Mouse (Mus musculus) CH12.LX (cell line): ENCODE results near the gene Rdh7. TPM values are rescaled to one million over a fixed set of nuclear protein-coding genes. Genes with fewer than 3 reads are reported as not detected.

ENCODE experiments used
- DNase-seq: peaks from one replicate; pipeline ENCODE4 v3.0.0-alpha.2; 2013; ENCODE audit errors: extremely low read depth
- H3K27ac ChIP-seq: 2 replicates; pipeline ENCODE4 v1.5.1; 2012; ENCODE audit warnings: low read depth, mild to moderate bottlenecking, control low read depth, moderate library complexity; ENCODE audit not compliant: insufficient read depth
- H3K27me3 ChIP-seq: replicated peaks from 2 replicates; pipeline ENCODE3; 2012; ENCODE audit warnings: inconsistent platforms
- H3K36me3 ChIP-seq, 2 experiments: replicated peaks in 1 of 2; 2 replicates each; pipeline versions ENCODE3 to v1.6.1; 2012; ENCODE audit warnings: inconsistent platforms in 1 of 2, low read length in 1 of 2, mild to moderate bottlenecking in 1 of 2, mixed read lengths in 1 of 2, moderate library complexity in 1 of 2; ENCODE audit not compliant: control insufficient read depth in 1 of 2, insufficient read depth in 1 of 2
- H3K4me1 ChIP-seq, 2 experiments: 2 replicates each; pipeline ENCODE4 v1.6.1; 2012; ENCODE audit warnings: inconsistent platforms in 1 of 2, moderate library complexity in 1 of 2; ENCODE audit not compliant: insufficient read depth in 2 of 2, control insufficient read depth in 1 of 2
- H3K4me2 ChIP-seq: 2 replicates; pipeline ENCODE4 v1.6.1; 2012; ENCODE audit warnings: low read depth, mild to moderate bottlenecking, control low read depth; ENCODE audit not compliant: poor library complexity, insufficient read depth, severe bottlenecking
- H3K4me3 ChIP-seq, 3 experiments: fragments of 150-350 bp in 1 of 3; sonication (generic) in 1 of 3; replicated peaks in 1 of 3; 2 replicates each; pipeline versions ENCODE3 to v1.5.1; 2011 to 2012; ENCODE audit warnings: low read depth in 2 of 3, low read length in 2 of 3, mild to moderate bottlenecking in 2 of 3, moderate library complexity in 2 of 3, control low read depth in 1 of 3, improper control_type of control experiment in 1 of 3, inconsistent platforms in 1 of 3, mixed read lengths in 1 of 3; ENCODE audit not compliant: poor library complexity in 1 of 3
- H3K79me2 ChIP-seq: replicated peaks from 2 replicates; pipeline ENCODE4 v1.6.1; 2012; ENCODE audit warnings: mild to moderate bottlenecking, moderate library complexity; ENCODE audit not compliant: control insufficient read depth, poor library complexity, insufficient read depth, severe bottlenecking; ENCODE audit errors: extremely low read depth
- H3K9ac ChIP-seq: 2 replicates; pipeline ENCODE4 v1.6.1; 2012; ENCODE audit warnings: low read depth, mild to moderate bottlenecking, control low read depth, moderate library complexity; ENCODE audit not compliant: insufficient read depth
- H3K9me3 ChIP-seq: replicated peaks from 2 replicates; pipeline ENCODE3; 2012; ENCODE audit warnings: low read length, inconsistent platforms, mixed read lengths
- BHLHE40 ChIP-seq: IDR thresholded peaks from 2 replicates; pipeline ENCODE4 v1.6.1; 2011; ENCODE audit warnings: mild to moderate bottlenecking, low read depth, low read length, improper control_type of control experiment
- CHD1 ChIP-seq: IDR thresholded peaks from 2 replicates; pipeline ENCODE4 v1.6.1; 2012; ENCODE audit warnings: low read depth, low read length, improper control_type of control experiment, inconsistent platforms
- CTCF ChIP-seq, 2 experiments: IDR thresholded peaks in 1 of 2; conservative IDR thresholded peaks in 1 of 2; 2 replicates each; pipeline ENCODE4 v1.5.1; 2011 to 2012; ENCODE audit warnings: low read depth in 2 of 2, low read length in 2 of 2, improper control_type of control experiment in 1 of 2, inconsistent platforms in 1 of 2, mild to moderate bottlenecking in 1 of 2, moderate library complexity in 1 of 2
- E2F4 ChIP-seq: IDR thresholded peaks from 2 replicates; pipeline ENCODE4 v1.6.1; 2011; ENCODE audit warnings: low read depth, low read length, improper control_type of control experiment; ENCODE audit not compliant: insufficient replicate concordance
- HCFC1 ChIP-seq: IDR thresholded peaks from 2 replicates; pipeline ENCODE4 v1.6.1; 2012; ENCODE audit warnings: low read depth, mild to moderate bottlenecking, inconsistent platforms, low read length, improper control_type of control experiment
- IRF4 ChIP-seq: IDR thresholded peaks from 2 replicates; pipeline ENCODE4 v1.6.1; 2014; ENCODE audit warnings: low read depth, mild to moderate bottlenecking, inconsistent platforms, low read length, improper control_type of control experiment
- JUND ChIP-seq: conservative IDR thresholded peaks from 2 replicates; pipeline ENCODE4 v1.6.1; 2011; ENCODE audit warnings: low read depth, low read length, improper control_type of control experiment
- KAT2A ChIP-seq: IDR thresholded peaks from 2 replicates; pipeline ENCODE4 v1.6.1; 2012; ENCODE audit warnings: low read length, improper control_type of control experiment, inconsistent platforms; ENCODE audit not compliant: insufficient replicate concordance
- MAFK ChIP-seq: IDR thresholded peaks from 2 replicates; pipeline ENCODE4 v1.6.1; 2011; ENCODE audit warnings: low read length, improper control_type of control experiment; ENCODE audit not compliant: insufficient replicate concordance
- MYC ChIP-seq: IDR thresholded peaks from 2 replicates; pipeline ENCODE4 v1.6.1; 2011; ENCODE audit warnings: low read depth, mild to moderate bottlenecking, improper control_type of control experiment, low read length
- NRF1 ChIP-seq: IDR thresholded peaks from 2 replicates; pipeline ENCODE4 v1.6.1; 2014; ENCODE audit warnings: low read depth, mild to moderate bottlenecking, inconsistent platforms, low read length, improper control_type of control experiment, moderate library complexity
- POLR2A ChIP-seq: IDR thresholded peaks from 2 replicates; pipeline ENCODE4 v1.6.1; 2011; ENCODE audit warnings: low read depth, mild to moderate bottlenecking, improper control_type of control experiment, low read length
- POLR2AphosphoS2 ChIP-seq: IDR thresholded peaks from 2 replicates; pipeline ENCODE4 v1.6.1; 2011; ENCODE audit warnings: low read depth, low read length, improper control_type of control experiment
- RAD21 ChIP-seq: IDR thresholded peaks from 2 replicates; pipeline ENCODE4 v1.6.1; 2011; ENCODE audit warnings: low read depth, mild to moderate bottlenecking, low read length, improper control_type of control experiment, moderate library complexity
- RCOR1 ChIP-seq: conservative IDR thresholded peaks from 2 replicates; pipeline ENCODE4 v1.6.1; 2012; ENCODE audit warnings: low read depth, mild to moderate bottlenecking, inconsistent platforms, low read length, improper control_type of control experiment
- SMC3 ChIP-seq: IDR thresholded peaks from 2 replicates; pipeline ENCODE4 v1.6.1; 2011; ENCODE audit warnings: low read depth, low read length, improper control_type of control experiment
- UBTF ChIP-seq: IDR thresholded peaks from 2 replicates; pipeline ENCODE4 v1.6.1; 2012; ENCODE audit warnings: low read depth, mild to moderate bottlenecking, inconsistent platforms, low read length, improper control_type of control experiment, moderate library complexity
- USF1 ChIP-seq: IDR thresholded peaks from 2 replicates; pipeline ENCODE4 v1.6.1; 2014; ENCODE audit warnings: low read depth, mild to moderate bottlenecking, inconsistent platforms, low read length, improper control_type of control experiment
- ZC3H11A ChIP-seq: IDR thresholded peaks from 2 replicates; pipeline ENCODE4 v1.6.1; 2012; ENCODE audit warnings: low read depth, mild to moderate bottlenecking, inconsistent platforms, low read length, improper control_type of control experiment
- ZKSCAN1 ChIP-seq: IDR thresholded peaks from 2 replicates; pipeline ENCODE4 v1.6.1; 2012; ENCODE audit warnings: low read depth, inconsistent platforms, low read length, improper control_type of control experiment, borderline replicate concordance
- ZMIZ1 ChIP-seq: IDR thresholded peaks from 2 replicates; pipeline ENCODE4 v1.6.1; 2012; ENCODE audit warnings: low read depth, mild to moderate bottlenecking, inconsistent platforms, low read length, improper control_type of control experiment
- ZNF384 ChIP-seq: IDR thresholded peaks from 2 replicates; pipeline ENCODE4 v1.6.1; 2012; ENCODE audit warnings: low read depth, low read length, improper control_type of control experiment, inconsistent platforms
- dilution Hi-C: fragments of 300-500 bp; cut with MboI; formaldehyde crosslinking; loops from 2 replicates; pipeline ENCODE4 v1.14.3; 2020; ENCODE audit warnings: low sequenced_read_pairs; ENCODE audit not compliant: extremely low pct_unique_long_range_greater_than_20kb, extremely low pct_ligation_motif_present
- in situ Hi-C: fragments of 300-500 bp; cut with MboI; formaldehyde crosslinking; loops from 3 replicates; pipeline ENCODE4 v1.14.3; 2019; ENCODE audit warnings: low sequenced_read_pairs, low pct_ligation_motif_present, low pct_unique_long_range_greater_than_20kb, mixed read lengths
- polyA plus RNA-seq: library from polyadenylated mRNA; unstranded; fragments of >175 nt; gene quantifications from 2 replicates; pipeline ENCODE4 v1.2.1, GENCODE M21; 2012; ENCODE audit warnings: low read depth; ENCODE audit not compliant: insufficient read length
- total RNA-seq, 2 experiments: library from RNA; depleted of rRNA; stranded (reverse); fragments of 300-350 nt in 1 of 2; fragments of >200 nt in 1 of 2; gene quantifications; 2 replicates each; pipeline ENCODE4 v1.2.3; 2012 to 2014

The Rdh7 gene
- total RNA-seq (2012; rRNA removed) (not detected in 2 replicates), total RNA-seq (2014; rRNA removed) (not detected in 2 replicates), polyA plus RNA-seq (not detected in 2 replicates)

DNA sequence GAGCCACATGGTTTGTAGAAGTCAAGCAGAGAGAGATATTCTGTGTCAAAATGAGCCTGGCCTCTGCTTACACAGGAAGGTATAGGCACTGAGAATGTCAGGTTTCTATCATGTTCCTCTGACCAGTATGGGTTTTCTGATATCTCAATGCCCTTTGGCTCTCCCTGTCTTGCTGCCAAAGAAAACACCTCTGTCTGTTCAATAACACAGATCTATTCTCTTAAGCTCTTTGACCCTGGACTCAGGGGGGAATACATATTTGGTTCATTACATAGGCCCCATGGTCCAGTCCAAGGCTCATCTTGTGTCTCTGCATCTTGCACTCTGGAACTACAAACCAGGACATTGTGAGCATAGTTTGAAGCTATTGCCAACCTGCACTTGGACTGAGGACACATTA is at the start of gene Rdh7:
TSS of gene Rdh7 (minus strand) at position 213 of the 400 bp plus-strand sequence.
- no peak within 1 kb of the TSS for H3K4me2 ChIP-seq
- DNase-seq: no peak
- dilution Hi-C loops: no loop called here

DNA sequence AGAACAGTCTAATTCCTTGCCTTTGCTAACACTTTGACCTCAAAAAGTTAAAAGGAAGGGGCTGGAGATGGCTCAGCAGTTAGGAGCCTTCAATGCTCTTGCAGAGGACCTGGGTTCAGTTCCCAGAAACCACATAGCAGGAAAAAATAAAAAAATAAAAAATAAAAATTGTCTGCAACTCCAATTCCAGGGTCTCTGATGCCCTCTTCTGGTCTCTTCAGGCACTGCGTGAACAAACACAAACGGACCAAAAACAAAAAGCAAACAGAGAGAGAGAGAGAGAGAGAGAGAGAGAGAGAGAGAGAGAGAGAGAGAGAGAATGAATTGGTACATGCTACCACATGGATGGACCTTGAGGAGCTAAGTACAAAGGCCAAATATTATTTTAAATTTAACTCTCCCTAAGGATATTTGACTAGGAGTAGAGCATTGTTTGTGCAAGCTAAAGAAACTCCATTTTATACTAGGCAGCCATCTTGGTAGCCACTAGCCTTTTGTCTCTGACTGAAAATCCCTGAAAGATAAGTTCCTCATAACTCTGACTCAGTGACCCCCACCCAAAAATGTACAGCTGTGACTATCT is 48.9 kb upstream of the Rdh7 start:
- Histone ChIP-seq H3K36me3 (no peaks in the 10 kb centered on the region), H3K9me3 (peaks cover 2% of the 10 kb centered on the region), H3K4me3 (no peak overlapping the region), H3K79me2 (no peaks in the 10 kb centered on the region)
- DNase-seq: peak; percentile 40
- dilution Hi-C loops: no loop called here
- TF ChIP-seq RAD21: peak; percentile 73
- TF ChIP-seq USF1: no peak
- TF ChIP-seq ZC3H11A: peak; percentile 29
- TF ChIP-seq RCOR1: no peak
- TF ChIP-seq CHD1: no peak
- no peak for TF ChIP-seq MAFK
- TF ChIP-seq POLR2AphosphoS2: no peak
- peak; percentile 36; the same call in 1 of the 2 replicates for TF ChIP-seq IRF4
- 0 out of 2 replicates have a peak, but pooled peaks have one; percentile 30 for TF ChIP-seq NRF1
- no peak for TF ChIP-seq ZKSCAN1
- 0 out of 2 replicates have a peak, but pooled peaks have one; percentile 19 for TF ChIP-seq MYC
- peak; percentile 32; the same call in 1 of the 2 replicates for TF ChIP-seq HCFC1
- peak; percentile 77 for TF ChIP-seq JUND
- no peak for TF ChIP-seq E2F4
- peak; percentile 92 for TF ChIP-seq ZNF384
- no peak for TF ChIP-seq BHLHE40
- no peak for TF ChIP-seq KAT2A
- no peak for TF ChIP-seq POLR2A
- no peak for TF ChIP-seq ZMIZ1
- peak; percentile 31 to 83; a peak in 3 of 4 replicates for TF ChIP-seq CTCF (conservative IDR thresholded peaks at IDR 0.05 in 1 of 2, IDR thresholded peaks at IDR 0.05 in 1 of 2; ENCODE audit: low read depth in 2 of 2, low read length in 2 of 2)
- peak; percentile 62 for TF ChIP-seq SMC3
- no peak for TF ChIP-seq UBTF
- TF ChIP-seq, all 38 proteins: peak for 10
- no peak overlapping the region for H3K4me2 ChIP-seq
- H3K27ac ChIP-seq: no peak overlapping the region
- H3K9ac ChIP-seq: no peak overlapping the region
- in situ Hi-C loops: loop anchor here (25.0 kb wide), 2 partner anchors 200 to 250 kb away; partner anchors contain the start of genes Gls2, Rbms2 and Zbtb39
- no peaks in the 10 kb centered on the region for H3K27me3 ChIP-seq
- H3K4me1 ChIP-seq: peaks cover 0 to 2% of the 10 kb centered on the region in 2 experiments; a peak in 1 of 4 replicates

More for the DNA sequence above, at the start of gene Rdh7:
- H3K79me2 ChIP-seq: no peaks in the 10 kb centered on the region
- H3K4me1 ChIP-seq: no peaks in the 10 kb centered on the region
- H3K36me3 ChIP-seq: no peaks in the 10 kb centered on the region
- H3K27me3 ChIP-seq: peaks cover 51% of the 10 kb centered on the region
- H3K9me3 ChIP-seq: no peaks in the 10 kb centered on the region
- H3K4me3 ChIP-seq: no peak within 1 kb of the TSS
- TF ChIP-seq POLR2AphosphoS2: no peak
- TF ChIP-seq, all 38 proteins: peak for 0
- Histone ChIP-seq H3K9ac (no peak within 1 kb of the TSS), H3K27ac (no peak within 1 kb of the TSS)
- in situ Hi-C loops: no loop called here
